Mouse (Mus musculus): ENCODE results near the gene Cdc42se2. TPM values are rescaled to one million over a fixed set of nuclear protein-coding genes. Genes with fewer than 3 reads are reported as not detected.

The Cdc42se2 gene
- polyA plus RNA-seq, 1 experiment from 2014 or later: 135 TPM

DNA sequence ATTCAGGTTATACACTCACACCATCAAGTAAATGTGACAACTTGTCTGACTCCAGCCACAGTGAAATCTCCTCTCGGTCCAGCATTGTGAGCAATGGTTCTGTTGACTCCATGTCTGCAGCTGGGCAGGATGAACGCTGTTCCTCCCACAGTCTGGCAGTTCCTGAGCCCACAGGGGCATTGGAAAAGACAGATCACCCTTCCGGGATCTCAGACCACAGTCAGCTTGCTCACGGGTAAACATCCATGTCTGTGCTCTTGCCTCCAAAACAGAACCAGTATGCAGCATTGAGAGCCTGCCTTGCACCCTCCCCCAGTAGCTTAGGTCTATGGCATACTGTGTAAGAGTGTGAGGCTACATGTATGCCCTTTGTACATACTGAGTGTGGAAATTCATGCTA lies 97.3 kb downstream of the Cdc42se2 start:
- Histone ChIP-seq H3K9me3 (ENCODE audit: control insufficient read depth, low read length) (no peaks in the 10 kb centered on the region), H3K4me2 (ENCODE audit: low read depth, severe bottlenecking) (no peak overlapping the region), H3K4me1 (ENCODE audit: control insufficient read depth, insufficient read depth, low read length) (no peaks in the 10 kb centered on the region), H3K9ac (ENCODE audit: low read length) (no peak overlapping the region), H3K36me3 (ENCODE audit: control insufficient read depth, insufficient read depth, low read length) (peaks cover 11% of the 10 kb centered on the region), H3K27ac (replicated peaks; ENCODE audit: low read depth, low read length) (no peak overlapping the region), H3K27me3 (ENCODE audit: control insufficient read depth, insufficient read depth, low read length) (no peaks in the 10 kb centered on the region), H3K4me3 (ENCODE audit: low read depth, low read length) (no peak overlapping the region)
- WGBS: 87% methylated on average over 4 of the region's 4 CpGs
- no peak for ATAC-seq (ENCODE audit: insufficient number of reproducible peaks, low FRiP score, low TSS enrichment, low read depth)
- no peak for DNase-seq (ENCODE audit: low spot score)

DNA sequence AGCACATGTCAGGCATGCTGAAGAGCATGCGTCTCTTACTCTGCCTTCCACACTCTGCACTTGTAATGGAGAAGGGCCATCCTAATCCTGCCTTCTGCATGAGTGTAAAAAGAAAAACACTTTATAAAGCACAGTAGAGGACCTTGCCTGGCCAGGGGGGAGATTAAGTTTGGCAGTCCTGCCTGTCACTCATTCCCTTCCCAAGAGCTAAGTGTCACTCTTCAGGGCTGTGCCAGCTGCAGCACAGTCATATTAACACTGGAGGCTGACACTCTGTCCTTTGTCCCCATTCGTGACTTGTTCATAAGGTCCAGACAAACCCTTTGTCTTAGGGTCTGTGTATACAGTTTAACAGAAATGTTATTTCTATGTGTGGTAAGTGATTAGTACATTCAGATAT lies 102.6 kb downstream of the Cdc42se2 start:
- H3K9ac ChIP-seq (ENCODE audit: low read length): no peak overlapping the region
- H3K4me1 ChIP-seq (ENCODE audit: control insufficient read depth, insufficient read depth, low read length): no peaks in the 10 kb centered on the region
- H3K36me3 ChIP-seq (ENCODE audit: control insufficient read depth, insufficient read depth, low read length): peaks cover 5% of the 10 kb centered on the region; the same call in 1 of the 2 replicates
- H3K9me3 ChIP-seq (ENCODE audit: control insufficient read depth, low read length): no peaks in the 10 kb centered on the region
- no peaks in the 10 kb centered on the region for H3K27me3 ChIP-seq (ENCODE audit: control insufficient read depth, insufficient read depth, low read length)
- DNase-seq (ENCODE audit: low spot score): no peak
- no peak overlapping the region for H3K4me2 ChIP-seq (ENCODE audit: low read depth, severe bottlenecking)
- 94% methylated on average over 2 of the region's 2 CpGs for WGBS
- no peak overlapping the region for H3K4me3 ChIP-seq (ENCODE audit: low read depth, low read length)
- ATAC-seq (ENCODE audit: insufficient number of reproducible peaks, low FRiP score, low TSS enrichment, low read depth): no peak
- H3K27ac ChIP-seq (replicated peaks; ENCODE audit: low read depth, low read length): no peak overlapping the region

DNA sequence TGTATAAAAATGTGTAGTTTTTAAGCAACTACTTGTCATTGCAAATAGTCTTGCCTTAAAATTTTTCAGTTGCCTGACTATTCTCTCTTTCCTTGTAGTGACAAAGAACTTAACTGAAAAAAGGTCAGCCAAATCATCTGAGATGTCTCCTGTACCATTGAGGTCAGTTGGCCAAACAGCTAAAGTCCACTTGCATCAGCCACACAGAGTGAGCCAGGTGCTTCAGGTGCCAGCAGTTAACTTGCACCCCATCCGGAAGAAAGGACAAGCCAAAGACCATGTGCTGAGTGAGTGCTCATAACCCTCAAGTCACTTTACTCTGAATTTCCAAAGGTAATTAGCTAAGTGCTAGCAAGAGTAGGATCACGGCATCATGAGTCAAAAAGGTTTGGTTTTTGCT lies 108.3 kb downstream of the Cdc42se2 start:
- Histone ChIP-seq H3K4me3 (ENCODE audit: low read depth, low read length) (no peak overlapping the region), H3K36me3 (ENCODE audit: control insufficient read depth, insufficient read depth, low read length) (peaks cover 3% of the 10 kb centered on the region; the same call in 1 of the 2 replicates)
- 93% methylated on average over 2 of the region's 2 CpGs for WGBS

DNA sequence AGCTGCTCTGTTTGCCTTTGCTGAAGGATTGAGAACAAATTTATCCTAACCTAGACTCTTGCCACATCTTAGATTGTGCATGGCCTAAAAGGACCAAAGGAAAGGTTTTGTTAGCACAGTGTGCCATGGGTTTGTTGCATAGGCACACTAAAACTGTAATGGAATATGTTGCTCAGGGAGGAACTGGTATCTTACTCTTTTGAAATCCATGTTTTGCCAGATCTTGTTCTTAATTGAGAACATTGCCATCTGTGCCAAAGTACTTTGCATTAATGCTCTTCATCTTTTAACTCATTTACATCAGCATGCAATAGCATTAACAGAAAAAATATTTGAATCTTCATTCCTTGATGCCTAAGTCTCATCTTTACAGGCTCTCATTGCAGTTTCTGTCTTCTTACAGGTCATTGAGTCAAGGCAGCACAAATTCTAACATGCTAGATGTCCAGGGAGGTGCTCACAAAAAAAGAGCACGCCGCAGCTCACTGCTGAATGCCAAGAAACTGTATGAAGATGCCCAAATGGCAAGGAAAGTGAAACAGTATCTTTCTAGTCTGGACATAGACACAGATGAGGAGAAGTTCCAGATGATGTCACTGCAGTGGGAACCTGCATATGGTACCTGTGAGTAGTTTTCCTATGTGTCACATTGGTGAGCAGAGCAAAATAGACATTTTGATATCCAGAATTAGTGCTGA lies 111.5 kb downstream of the Cdc42se2 start:
- Histone ChIP-seq H3K4me1 (ENCODE audit: control insufficient read depth, insufficient read depth, low read length) (no peaks in the 10 kb centered on the region), H3K9me3 (ENCODE audit: control insufficient read depth, low read length) (no peaks in the 10 kb centered on the region), H3K36me3 (ENCODE audit: control insufficient read depth, insufficient read depth, low read length) (0 out of 2 replicates have a peak, but pooled peaks cover 3% of the 10 kb centered on the region), H3K4me3 (ENCODE audit: low read depth, low read length) (no peak overlapping the region), H3K4me2 (ENCODE audit: low read depth, severe bottlenecking) (no peak overlapping the region), H3K9ac (ENCODE audit: low read length) (no peak overlapping the region), H3K27ac (replicated peaks; ENCODE audit: low read depth, low read length) (no peak overlapping the region), H3K27me3 (ENCODE audit: control insufficient read depth, insufficient read depth, low read length) (no peaks in the 10 kb centered on the region)
- ATAC-seq (ENCODE audit: insufficient number of reproducible peaks, low FRiP score, low TSS enrichment, low read depth) (no peak), DNase-seq (ENCODE audit: low spot score) (no peak)
- 97% methylated on average over 2 of the region's 2 CpGs for WGBS

More for the DNA sequence above, 108.3 kb downstream of the Cdc42se2 start:
- Histone ChIP-seq H3K9ac (ENCODE audit: low read length) (no peak overlapping the region), H3K27ac (replicated peaks; ENCODE audit: low read depth, low read length) (no peak overlapping the region), H3K4me2 (ENCODE audit: low read depth, severe bottlenecking) (no peak overlapping the region), H3K4me1 (ENCODE audit: control insufficient read depth, insufficient read depth, low read length) (no peaks in the 10 kb centered on the region), H3K9me3 (ENCODE audit: control insufficient read depth, low read length) (no peaks in the 10 kb centered on the region), H3K27me3 (ENCODE audit: control insufficient read depth, insufficient read depth, low read length) (no peaks in the 10 kb centered on the region)
- DNase-seq (ENCODE audit: low spot score) (no peak), ATAC-seq (ENCODE audit: insufficient number of reproducible peaks, low FRiP score, low TSS enrichment, low read depth) (no peak)

DNA sequence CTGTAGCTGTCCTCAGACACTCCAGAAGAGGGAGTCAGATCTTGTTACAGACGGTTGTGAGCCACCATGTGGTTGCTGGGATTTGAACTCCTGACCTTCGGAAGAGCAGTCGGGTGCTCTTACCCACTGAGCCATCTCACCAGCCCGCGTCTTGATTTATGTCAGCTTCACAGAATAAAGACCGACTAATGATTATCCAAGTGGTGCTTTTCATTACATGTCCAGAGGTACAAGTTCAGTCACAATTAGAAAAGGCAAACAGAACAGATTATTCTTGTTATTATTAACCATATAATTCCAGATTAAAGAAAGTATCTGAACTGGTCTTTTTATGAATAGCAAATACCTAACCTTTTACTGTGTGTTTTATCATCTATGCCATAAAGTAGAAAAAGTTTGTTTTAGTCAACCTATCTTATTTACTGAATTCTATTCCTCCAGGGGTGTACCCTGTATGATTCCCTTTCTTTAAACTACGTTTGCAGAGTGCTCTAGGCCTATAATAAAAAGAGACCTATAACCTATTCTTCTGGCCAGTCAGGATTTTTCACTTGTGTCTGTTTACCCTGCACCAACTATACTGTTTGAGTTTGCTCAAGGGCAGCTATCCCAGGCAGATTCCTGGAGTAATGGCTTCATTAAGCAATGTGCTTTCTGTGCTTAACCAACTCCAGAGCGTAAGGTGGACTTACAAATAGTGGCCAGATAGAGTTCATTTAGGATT lies 113.7 kb downstream of the Cdc42se2 start:
- H3K4me3 ChIP-seq (ENCODE audit: low read depth, low read length): no peak overlapping the region
- H3K9me3 ChIP-seq (ENCODE audit: control insufficient read depth, low read length): no peaks in the 10 kb centered on the region
- H3K4me2 ChIP-seq (ENCODE audit: low read depth, severe bottlenecking): no peak overlapping the region
- WGBS: 76% methylated on average over 8 of the region's 8 CpGs
- DNase-seq (ENCODE audit: low spot score) (no peak), ATAC-seq (ENCODE audit: insufficient number of reproducible peaks, low FRiP score, low TSS enrichment, low read depth) (no peak)
- H3K9ac ChIP-seq (ENCODE audit: low read length): no peak overlapping the region
- H3K27ac ChIP-seq (replicated peaks; ENCODE audit: low read depth, low read length): no peak overlapping the region
- H3K27me3 ChIP-seq (ENCODE audit: control insufficient read depth, insufficient read depth, low read length): no peaks in the 10 kb centered on the region
- H3K4me1 ChIP-seq (ENCODE audit: control insufficient read depth, insufficient read depth, low read length): no peaks in the 10 kb centered on the region
- no peaks in the 10 kb centered on the region for H3K36me3 ChIP-seq (ENCODE audit: control insufficient read depth, insufficient read depth, low read length)

Other genes starting within 250 kb of the Cdc42se2 start
- 6.4 and 7.8 TPM in 2 replicates for gene Lyrm7, start 73.2 kb upstream of the Cdc42se2 start, polyA plus RNA-seq (2014; fragmentation: Nextera tagmentation; extraction: Ambion mirVana)
- gene Hint1, start 78.7 kb upstream of the Cdc42se2 start, polyA plus RNA-seq (2014; fragmentation: Nextera tagmentation; extraction: Ambion mirVana): 600 and 611 TPM in 2 replicates
- gene Gpx3, start 114.8 kb upstream of the Cdc42se2 start, polyA plus RNA-seq (2014; fragmentation: Nextera tagmentation; extraction: Ambion mirVana): 48.2 and 49.9 TPM in 2 replicates
- 13.3 and 13.4 TPM in 2 replicates for gene Tnip1, start 175.2 kb upstream of the Cdc42se2 start, polyA plus RNA-seq (2014; fragmentation: Nextera tagmentation; extraction: Ambion mirVana)
- 93.9 and 97.4 TPM in 2 replicates for gene Anxa6, start 245.8 kb upstream of the Cdc42se2 start, polyA plus RNA-seq (2014; fragmentation: Nextera tagmentation; extraction: Ambion mirVana)

Data from limb, embryonic 11.5 days (tissue).